ENCODE assay signal across 12 mouse cellular contexts in genomic region chr2:157887275-157888025, GRCm38 (mm10). TPM values are rescaled to one million over a fixed set of nuclear protein-coding genes. Genes with fewer than 3 reads are reported as not detected.
DNase-seq lines count a peak whose midpoint lies in the region; ATAC-seq and TF ChIP-seq lines count a peak whose summit lies in the region.
"Had no signal": no experiment of that assay in that cellular context is flagged by ENCODE, and none has a peak within 500 bp of the region (broad histone marks: within the 10 kb centered on the region; RNA-seq: fewer than 3 reads in every experiment).

No protein-coding gene starts in this region.

- no peak for TF ChIP-seq POLR2A in heart, adult 2 months (IDR thresholded peaks at IDR 0.05; ENCODE audit: insufficient read depth, low read depth, low read length)

- H3K9ac ChIP-seq in forebrain, embryonic 11.5 days (ENCODE audit: low read length) = no peak overlapping the region
- no peak overlapping the region for H3K9ac ChIP-seq in kidney, embryonic 14.5 days (ENCODE audit: low read depth, low read length)
- no peak overlapping the region for H3K9ac ChIP-seq in midbrain, embryonic 15.5 days
- no peak overlapping the region for H3K9ac ChIP-seq in heart, adult 2 months (ENCODE audit: low read depth, low read length)
- H3K9ac ChIP-seq: embryonic facial prominence, embryonic 15.5 days had no signal

- H3K79me2 ChIP-seq in heart, adult 2 months (replicated peaks; ENCODE audit: control insufficient read depth, insufficient read depth, low read length) = no peaks in the 10 kb centered on the region

- ATAC-seq in forebrain, embryonic 11.5 days (replicated peaks; ENCODE audit: low FRiP score) = peak; percentile 47; the same call in 1 of the 2 replicates
- peak; percentile 53 for ATAC-seq in kidney, embryonic 14.5 days (ENCODE audit: low FRiP score, low TSS enrichment)
- ATAC-seq in midbrain, embryonic 15.5 days (replicated peaks) = no peak

- no peak overlapping the region for H3K4me2 ChIP-seq in forebrain, embryonic 11.5 days (ENCODE audit: low read depth, low read length, severe bottlenecking)
- no peak overlapping the region for H3K4me2 ChIP-seq in kidney, embryonic 14.5 days (replicated peaks; ENCODE audit: low read depth, low read length)
- H3K4me2 ChIP-seq in midbrain, embryonic 15.5 days = no peak overlapping the region
- H3K4me2 ChIP-seq: embryonic facial prominence, embryonic 15.5 days had no signal

- no peak for TF ChIP-seq EP300 in heart, adult 2 months (IDR thresholded peaks at IDR 0.05; ENCODE audit: insufficient read depth, low read depth, low read length)

- H3K27me3 ChIP-seq in forebrain, embryonic 11.5 days (ENCODE audit: control insufficient read depth, insufficient read depth, low read length) = no peaks in the 10 kb centered on the region
- H3K27me3 ChIP-seq in kidney, embryonic 14.5 days (ENCODE audit: control insufficient read depth, insufficient read depth, low read length) = no peaks in the 10 kb centered on the region
- no peaks in the 10 kb centered on the region for H3K27me3 ChIP-seq in midbrain, embryonic 15.5 days (replicated peaks)
- H3K27me3 ChIP-seq in heart, adult 2 months (ENCODE audit: control insufficient read depth, insufficient read depth, low read length) = no peaks in the 10 kb centered on the region
- H3K27me3 ChIP-seq: embryonic facial prominence, embryonic 15.5 days had no signal

- no peak overlapping the region for H3K4me3 ChIP-seq in forebrain, embryonic 11.5 days (ENCODE audit: low read depth, low read length)
- no peak overlapping the region for H3K4me3 ChIP-seq in kidney, embryonic 14.5 days (ENCODE audit: low read length)
- H3K4me3 ChIP-seq in midbrain, embryonic 15.5 days = no peak overlapping the region
- no peak overlapping the region for H3K4me3 ChIP-seq in heart, adult 2 months
- H3K4me3 ChIP-seq: embryonic facial prominence, embryonic 15.5 days had no signal

- H3K9me3 ChIP-seq in forebrain, embryonic 11.5 days (ENCODE audit: control insufficient read depth, low read length) = no peaks in the 10 kb centered on the region
- H3K9me3 ChIP-seq in kidney, embryonic 14.5 days (ENCODE audit: control insufficient read depth, low read length) = no peaks in the 10 kb centered on the region
- H3K9me3 ChIP-seq in midbrain, embryonic 15.5 days = no peaks in the 10 kb centered on the region
- H3K9me3 ChIP-seq: embryonic facial prominence, embryonic 15.5 days had no signal

- no peak for TF ChIP-seq CTCF in heart, adult 2 months (IDR thresholded peaks at IDR 0.05)

- WGBS in forebrain, embryonic 11.5 days = 18% methylated on average over 10 of the region's 10 CpGs
- 20% methylated on average over 10 of the region's 10 CpGs for WGBS in kidney, embryonic 14.5 days
- 31% methylated on average over 10 of the region's 10 CpGs for WGBS in midbrain, embryonic 15.5 days
- 58% methylated on average over 10 of the region's 10 CpGs for WGBS in heart, adult 2 months

- H3K4me1 ChIP-seq in forebrain, embryonic 11.5 days (replicated peaks; ENCODE audit: control insufficient read depth, insufficient read depth, low read length) = peaks cover 9% of the 10 kb centered on the region
- peaks cover 16% of the 10 kb centered on the region; the same call in 1 of the 2 replicates for H3K4me1 ChIP-seq in kidney, embryonic 14.5 days (ENCODE audit: control insufficient read depth, insufficient read depth, low read length)
- peaks cover 47% of the 10 kb centered on the region for H3K4me1 ChIP-seq in midbrain, embryonic 15.5 days
- no peaks in the 10 kb centered on the region for H3K4me1 ChIP-seq in heart, adult 2 months (ENCODE audit: control insufficient read depth, insufficient read depth, low read length)
- H3K4me1 ChIP-seq: embryonic facial prominence, embryonic 15.5 days had no signal

- intact Hi-C loops in heart, adult 2 months (cut with DNase I) = no loop called here

- H3K27ac ChIP-seq in forebrain, embryonic 11.5 days (ENCODE audit: low read depth, low read length) = peak overlapping the region; percentile 37; the same call in 1 of the 2 replicates
- 0 out of 2 replicates have a peak overlapping the region, but pooled peaks have one; percentile 4 for H3K27ac ChIP-seq in kidney, embryonic 14.5 days (ENCODE audit: low read depth, low read length)
- H3K27ac ChIP-seq in midbrain, embryonic 15.5 days = peak overlapping the region; percentile 82
- H3K27ac ChIP-seq in heart, adult 2 months = no peak overlapping the region
- H3K27ac ChIP-seq: embryonic facial prominence, embryonic 15.5 days had no signal

- H3K36me3 ChIP-seq in forebrain, embryonic 11.5 days (ENCODE audit: control insufficient read depth, insufficient read depth, low read length) = no peaks in the 10 kb centered on the region; the same call in 1 of the 2 replicates
- H3K36me3 ChIP-seq in kidney, embryonic 14.5 days (ENCODE audit: control insufficient read depth, insufficient read depth, low read length) = peaks cover 12% of the 10 kb centered on the region; the same call in 1 of the 2 replicates
- H3K36me3 ChIP-seq in midbrain, embryonic 15.5 days (replicated peaks) = 0 out of 2 replicates have a peak, but pooled peaks cover 9% of the 10 kb centered on the region
- H3K36me3 ChIP-seq in heart, adult 2 months (ENCODE audit: control insufficient read depth, insufficient read depth, low read length) = no peaks in the 10 kb centered on the region

- peak; percentile 21 for DNase-seq in NIH3T3 (ENCODE audit: low read depth)
- DNase-seq in forebrain, embryonic 11.5 days (ENCODE audit: low spot score) = no peak
- no peak for DNase-seq in heart, adult 2 months
- no peak for DNase-seq in heart, adult 9 months (ENCODE audit: low spot score in 2 of 2)
- DNase-seq in frontal cortex, postnatal 25 days (ENCODE audit: low spot score in 2 of 2) = no peak
- no peak for DNase-seq in urinary bladder, postnatal 10 days (ENCODE audit: low spot score)
- DNase-seq: layer of hippocampus, postnatal 36 days; lung, postnatal 14 days had no signal

RNA-seq across cellular contexts. Expression of gene Vstm2l, which starts 27.0 kb away (rescaled TPM):
- 0.86 and 1.3 TPM in 2 replicates for polyA plus RNA-seq in forebrain, embryonic 11.5 days (2014; fragmentation: Nextera tagmentation; extraction: Ambion mirVana)
- 0.26 and 0.43 TPM in 2 replicates for polyA plus RNA-seq in kidney, embryonic 14.5 days (2014; fragmentation: Nextera tagmentation; extraction: Ambion mirVana)
- polyA plus RNA-seq in midbrain, embryonic 15.5 days (2015; fragmentation: Nextera tagmentation; extraction: Ambion mirVana) = 28.3 and 33.3 TPM in 2 replicates
- not detected for total RNA-seq in heart, adult 2 months (2021)
- 0.08 TPM in 1 of 2 replicates, not detected in the other for polyA plus RNA-seq in heart, adult 2 months (2012; rRNA removed)
- polyA plus RNA-seq: heart, embryonic 14.5 days had no signal

Comparison
In these comparisons a context has a peak if more than half of its experiments do, and no peak if none do; other contexts are left out.
1. RNA of gene Vstm2l, which starts 27.0 kb away (polyA plus RNA-seq): 28.3 to 33.3 TPM in midbrain, embryonic 15.5 days; 0.86 to 1.3 TPM in forebrain, embryonic 11.5 days, 0.26 to 0.43 TPM in kidney, embryonic 14.5 days and 0.08 TPM in heart, adult 2 months; every median in the first group is over 10 times any median in the second.